Mouse (Mus musculus): ENCODE results near the gene Rnf13. TPM values are rescaled to one million over a fixed set of nuclear protein-coding genes. Genes with fewer than 3 reads are reported as not detected.

Gene Rnf13
- polyA plus RNA-seq, 2 experiments = 9.7 to 34.7 TPM

DNA sequence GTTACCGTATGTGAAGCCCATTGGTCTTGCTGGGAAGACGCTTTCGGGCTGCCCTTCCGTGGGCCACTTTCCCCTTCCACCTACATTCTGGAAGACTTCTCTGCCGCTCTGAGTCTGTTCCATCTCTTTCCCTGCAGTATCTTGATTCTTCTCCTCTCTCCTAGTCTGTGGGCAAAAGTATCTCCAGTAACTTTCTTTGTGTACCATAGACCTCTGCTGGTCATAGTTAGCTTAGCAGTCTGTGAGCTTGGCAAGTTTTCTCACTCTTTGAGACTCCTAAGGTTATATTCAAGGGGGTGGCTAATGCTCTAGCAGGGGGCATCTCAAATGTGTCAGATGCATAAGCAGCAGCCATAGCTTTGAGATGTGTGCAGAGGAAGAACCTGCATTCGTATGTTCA, 79.6 kb downstream of the Rnf13 start:
- ATAC-seq (ENCODE audit: insufficient read depth) (no peak), DNase-seq (ENCODE audit: low read depth in 3 of 3, low spot score in 3 of 3) (no peak)
- 72% methylated on average over 6 of the region's 6 CpGs for WGBS (ENCODE audit: insufficient replicate concordance)
- H3K9ac ChIP-seq (replicated peaks) = no peak overlapping the region
- no peaks in the 10 kb centered on the region for H3K4me1 ChIP-seq (replicated peaks; ENCODE audit: control insufficient read depth in 2 of 2, insufficient read depth in 2 of 2, low read length in 1 of 2)
- H3K36me3 ChIP-seq (replicated peaks; ENCODE audit: control insufficient read depth, insufficient read depth, low read depth) = no peaks in the 10 kb centered on the region
- no peaks in the 10 kb centered on the region for H3K27me3 ChIP-seq (ENCODE audit: control insufficient read depth, insufficient read depth, low read length)
- TF ChIP-seq CTCF (IDR thresholded peaks at IDR 0.05; ENCODE audit: low read depth) (peak; percentile 9; the same call in 1 of the 2 replicates), EP300 (IDR thresholded peaks at IDR 0.05; ENCODE audit: low read depth) (no peak)
- H3K27ac ChIP-seq = no peak overlapping the region
- no peak overlapping the region for H3K4me3 ChIP-seq (ENCODE audit: insufficient read depth in 1 of 2, low read depth in 2 of 2, low read length in 2 of 2)
- H3K9me3 ChIP-seq (ENCODE audit: control insufficient read depth, low read length) = no peaks in the 10 kb centered on the region
- H3K4me2 ChIP-seq (ENCODE audit: low read depth) = no peak overlapping the region

- WGBS (ENCODE audit: insufficient replicate concordance) = 77% methylated on average over 3 of the region's 3 CpGs
- ATAC-seq (ENCODE audit: insufficient read depth) = no peak
- no peak for TF ChIP-seq CTCF (IDR thresholded peaks at IDR 0.05; ENCODE audit: low read depth)
- no peak for TF ChIP-seq EP300 (IDR thresholded peaks at IDR 0.05; ENCODE audit: low read depth)
Observed at GRCm38 (mm10) chr3:57825866-57826265, 90.0 kb downstream of the Rnf13 start.

GRCm38 (mm10) chr3:57833585-57833984, 97.7 kb downstream of the Rnf13 start:
- WGBS (ENCODE audit: insufficient replicate concordance) = 75% methylated on average over 11 of the region's 11 CpGs
- Histone ChIP-seq H3K36me3 (replicated peaks; ENCODE audit: control insufficient read depth, insufficient read depth, low read depth) (no peaks in the 10 kb centered on the region), H3K4me1 (replicated peaks; ENCODE audit: control insufficient read depth in 2 of 2, insufficient read depth in 2 of 2, low read length in 1 of 2) (no peaks in the 10 kb centered on the region), H3K27ac (no peak overlapping the region), H3K9me3 (ENCODE audit: control insufficient read depth, low read length) (no peaks in the 10 kb centered on the region), H3K9ac (replicated peaks) (no peak overlapping the region), H3K4me3 (ENCODE audit: insufficient read depth in 1 of 2, low read depth in 2 of 2, low read length in 2 of 2) (no peak overlapping the region), H3K27me3 (ENCODE audit: control insufficient read depth, insufficient read depth, low read length) (no peaks in the 10 kb centered on the region), H3K4me2 (ENCODE audit: low read depth) (no peak overlapping the region)
- no peak for DNase-seq (ENCODE audit: low read depth in 3 of 3, low spot score in 3 of 3)
- TF ChIP-seq EP300 (IDR thresholded peaks at IDR 0.05; ENCODE audit: low read depth) = no peak
- TF ChIP-seq CTCF (IDR thresholded peaks at IDR 0.05; ENCODE audit: low read depth) = no peak
- ATAC-seq (ENCODE audit: insufficient read depth) = no peak

More at GRCm38 (mm10) chr3:57825866-57826265, 90.0 kb downstream of the Rnf13 start:
- no peak overlapping the region for H3K4me3 ChIP-seq (ENCODE audit: insufficient read depth in 1 of 2, low read depth in 2 of 2, low read length in 2 of 2)
- H3K9ac ChIP-seq (replicated peaks) = no peak overlapping the region
- no peaks in the 10 kb centered on the region for H3K4me1 ChIP-seq (replicated peaks; ENCODE audit: control insufficient read depth in 2 of 2, insufficient read depth in 2 of 2, low read length in 1 of 2)
- no peak overlapping the region for H3K27ac ChIP-seq
- no peaks in the 10 kb centered on the region for H3K9me3 ChIP-seq (ENCODE audit: control insufficient read depth, low read length)
- DNase-seq (ENCODE audit: low read depth in 3 of 3, low spot score in 3 of 3) = no peak
- H3K4me2 ChIP-seq (ENCODE audit: low read depth) = no peak overlapping the region
- H3K36me3 ChIP-seq (replicated peaks; ENCODE audit: control insufficient read depth, insufficient read depth, low read depth) = no peaks in the 10 kb centered on the region
- H3K27me3 ChIP-seq (ENCODE audit: control insufficient read depth, insufficient read depth, low read length) = no peaks in the 10 kb centered on the region

DNA sequence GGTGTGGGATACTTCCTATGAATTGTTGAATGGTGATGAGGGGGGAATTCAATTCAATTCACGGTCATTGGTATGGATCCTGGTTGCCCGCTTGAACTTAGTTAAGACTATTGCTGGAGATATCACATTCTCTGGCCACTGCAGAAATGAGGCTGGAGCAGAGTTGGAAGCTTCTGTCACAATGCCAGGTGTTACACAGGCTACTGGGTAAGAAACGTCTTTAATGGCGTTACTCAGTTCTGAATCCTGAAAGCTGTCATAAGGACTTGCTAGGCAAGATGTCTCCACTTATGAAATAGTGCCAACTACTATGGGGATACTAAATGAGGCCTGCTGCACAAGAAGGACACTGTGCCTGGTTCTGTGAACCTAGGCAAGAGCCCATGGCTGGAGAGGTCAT, 101.0 kb downstream of the Rnf13 start:
- no peaks in the 10 kb centered on the region for H3K36me3 ChIP-seq (replicated peaks; ENCODE audit: control insufficient read depth, insufficient read depth, low read depth)
- H3K27me3 ChIP-seq (ENCODE audit: control insufficient read depth, insufficient read depth, low read length) = no peaks in the 10 kb centered on the region
- TF ChIP-seq CTCF (IDR thresholded peaks at IDR 0.05; ENCODE audit: low read depth) = no peak
- TF ChIP-seq EP300 (IDR thresholded peaks at IDR 0.05; ENCODE audit: low read depth) = no peak
- DNase-seq (ENCODE audit: low read depth in 3 of 3, low spot score in 3 of 3) (no peak), ATAC-seq (ENCODE audit: insufficient read depth) (no peak)
- no peak overlapping the region for H3K9ac ChIP-seq (replicated peaks)
- no peak overlapping the region for H3K4me2 ChIP-seq (ENCODE audit: low read depth)
- H3K4me3 ChIP-seq (ENCODE audit: insufficient read depth in 1 of 2, low read depth in 2 of 2, low read length in 2 of 2) = no peak overlapping the region
- no peaks in the 10 kb centered on the region for H3K4me1 ChIP-seq (replicated peaks; ENCODE audit: control insufficient read depth in 2 of 2, insufficient read depth in 2 of 2, low read length in 1 of 2)
- no peak overlapping the region for H3K27ac ChIP-seq
- no peaks in the 10 kb centered on the region for H3K9me3 ChIP-seq (ENCODE audit: control insufficient read depth, low read length)
- 82% methylated on average over 4 of the region's 4 CpGs for WGBS (ENCODE audit: insufficient replicate concordance)

DNA sequence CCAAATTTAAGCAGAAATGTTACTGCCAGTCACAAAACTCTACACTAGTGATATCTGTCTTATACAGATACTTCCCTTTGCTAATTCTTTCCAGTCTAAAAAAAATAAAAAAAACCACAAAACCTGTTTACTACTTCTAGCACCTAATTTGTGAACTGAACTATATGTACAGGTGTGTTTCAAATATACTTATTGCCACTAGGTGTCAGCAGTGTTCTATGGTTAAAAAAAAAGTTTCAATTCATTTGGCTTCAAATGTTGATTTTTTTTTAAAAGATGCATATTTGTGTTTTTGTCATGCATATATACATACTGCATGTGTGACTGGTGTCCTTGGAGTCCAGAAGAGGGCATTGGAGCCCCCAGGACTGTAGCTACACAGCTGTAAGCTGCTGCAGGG, 107.9 kb downstream of the Rnf13 start:
- DNase-seq (ENCODE audit: low read depth in 3 of 3, low spot score in 3 of 3) = no peak

More for the DNA sequence above, 107.9 kb downstream of the Rnf13 start:
- H3K4me2 ChIP-seq (ENCODE audit: low read depth) = no peak overlapping the region
- TF ChIP-seq EP300 (IDR thresholded peaks at IDR 0.05; ENCODE audit: low read depth) (no peak), CTCF (IDR thresholded peaks at IDR 0.05; ENCODE audit: low read depth) (peak; percentile 42)
- no peak overlapping the region for H3K27ac ChIP-seq
- no peaks in the 10 kb centered on the region for H3K4me1 ChIP-seq (replicated peaks; ENCODE audit: control insufficient read depth in 2 of 2, insufficient read depth in 2 of 2, low read length in 1 of 2)
- H3K36me3 ChIP-seq (replicated peaks; ENCODE audit: control insufficient read depth, insufficient read depth, low read depth) = no peaks in the 10 kb centered on the region
- no peaks in the 10 kb centered on the region for H3K9me3 ChIP-seq (ENCODE audit: control insufficient read depth, low read length)
- H3K9ac ChIP-seq (replicated peaks) = no peak overlapping the region
- ATAC-seq (ENCODE audit: insufficient read depth) = no peak
- no peak overlapping the region for H3K4me3 ChIP-seq (ENCODE audit: insufficient read depth in 1 of 2, low read depth in 2 of 2, low read length in 2 of 2)
- H3K27me3 ChIP-seq (ENCODE audit: control insufficient read depth, insufficient read depth, low read length) = peaks cover 29% of the 10 kb centered on the region

All from liver, embryonic 14.5 days (tissue).